Mouse (Mus musculus) intestine, embryonic 15.5 days (tissue): ENCODE measurements at regions not wholly inside any gene's neighbourhood (a gene's known extent, or its start where the extent isn't known, plus 50 kb on each side); places are given as distances from the start of the nearest gene placed in this dataset.
A peak's percentile ranks its signal among the peaks of the same experiment; 100 is the strongest.

Source experiments
- ATAC-seq: fragments of 200-750 bp; cut with Nextera tagmentation; 2 replicates; pipeline ENCODE4 v1.8.0; 2017; ENCODE audit warnings: moderate TSS enrichment, moderate library complexity
- H3K27ac ChIP-seq: fragments of 300-500 bp; sonication (generic); 2 replicates; pipeline ENCODE4 v1.5.1; 2015; ENCODE audit warnings: mild to moderate bottlenecking, inconsistent platforms
- H3K27me3 ChIP-seq: fragments of 300-500 bp; sonication (generic); replicated peaks from 2 replicates; pipeline ENCODE4 v1.6.1; 2015; ENCODE audit warnings: inconsistent platforms
- H3K36me3 ChIP-seq: fragments of 300-500 bp; sonication (generic); 2 replicates; pipeline ENCODE4 v1.6.1; 2015; ENCODE audit warnings: inconsistent platforms
- H3K4me1 ChIP-seq: fragments of 300-500 bp; sonication (generic); replicated peaks from 2 replicates; pipeline ENCODE4 v1.6.1; 2015; ENCODE audit warnings: inconsistent platforms
- H3K4me2 ChIP-seq: fragments of 300-500 bp; sonication (generic); replicated peaks from 2 replicates; pipeline ENCODE4 v1.6.1; 2015; ENCODE audit warnings: mild to moderate bottlenecking, inconsistent platforms
- H3K4me3 ChIP-seq: fragments of 300-500 bp; sonication (generic); replicated peaks from 2 replicates; pipeline ENCODE4 v1.5.1; 2015; ENCODE audit warnings: inconsistent platforms
- H3K9ac ChIP-seq: fragments of 300-500 bp; sonication (generic); 2 replicates; pipeline ENCODE4 v1.6.1; 2015; ENCODE audit warnings: inconsistent platforms
- H3K9me3 ChIP-seq: fragments of 300-500 bp; sonication (generic); 2 replicates; pipeline ENCODE4 v1.6.1; 2016; ENCODE audit warnings: inconsistent platforms
- WGBS: fragments of 180-500 bp; shearing (Covaris S2); methylation state at CpG from one replicate; pipeline ENCODE4 v1.1.7; 2015; 5-methylcytosine and 5-hydroxymethylcytosine counted together

DNA sequence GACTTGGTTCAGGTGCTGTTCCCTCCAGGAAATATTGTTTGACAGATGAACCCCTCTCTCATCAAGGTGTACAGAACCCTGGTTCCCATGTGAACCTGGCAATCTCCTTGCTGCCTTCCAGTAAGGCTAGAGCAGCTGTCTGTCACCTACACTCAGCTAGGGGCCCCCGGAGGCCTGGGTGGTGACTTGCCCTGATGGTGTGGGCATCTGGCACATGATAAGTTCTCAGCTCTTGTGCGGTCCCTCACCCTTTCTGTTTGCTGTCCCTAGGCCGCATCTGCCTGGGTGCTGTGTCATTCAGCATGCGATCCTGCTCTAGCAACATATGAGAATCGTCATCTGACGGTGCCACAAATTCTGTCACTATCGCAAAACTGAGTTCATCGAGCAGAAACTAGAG is 67.7 kb upstream of the Usp24 start:
- peak; percentile 79; the same call in 1 of the 2 replicates for ATAC-seq
- Histone ChIP-seq H3K9ac (no peak overlapping the region), H3K27me3 (no peaks in the 10 kb centered on the region)

DNA sequence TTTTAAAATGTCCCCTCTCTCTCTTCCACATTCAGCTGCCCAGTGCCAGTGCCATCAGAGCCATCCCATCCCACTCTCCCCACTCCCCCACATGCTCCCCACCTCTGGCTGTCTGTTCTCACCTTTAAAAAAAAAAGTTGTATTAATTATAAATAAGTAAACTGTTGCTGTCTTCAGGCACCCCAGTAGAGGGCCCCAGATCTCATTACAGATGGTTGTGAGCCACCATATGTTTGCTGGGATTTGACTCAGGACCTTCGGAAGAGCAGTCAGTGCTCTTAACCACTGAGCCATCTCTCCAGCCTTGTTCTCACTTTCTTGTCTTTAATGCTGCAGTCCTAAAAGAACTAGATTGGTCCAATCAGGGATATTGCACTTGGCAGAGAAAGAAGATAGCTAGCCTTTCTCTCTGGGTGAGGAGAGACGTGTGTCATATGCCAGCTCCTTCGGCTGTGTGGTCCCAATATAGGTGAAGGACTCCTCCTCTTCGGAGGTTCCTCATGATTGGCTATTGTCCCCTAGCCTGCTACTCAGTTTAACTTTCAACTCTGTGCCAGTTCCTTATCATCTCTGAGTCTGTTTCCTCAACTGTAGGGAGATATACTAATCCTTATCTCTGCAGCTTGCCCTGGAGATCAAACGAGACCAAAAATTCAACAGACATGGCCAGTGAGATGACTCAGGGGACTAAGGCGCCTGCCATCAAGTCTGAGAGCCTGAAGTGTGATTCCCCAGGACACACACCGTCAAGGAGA is 66.8 kb upstream of the Usp24 start:
- no peak overlapping the region for H3K9ac ChIP-seq
- no peaks in the 10 kb centered on the region for H3K36me3 ChIP-seq
- H3K9me3 ChIP-seq = no peaks in the 10 kb centered on the region
- H3K27ac ChIP-seq = no peak overlapping the region
- 62% methylated on average over 7 of the region's 7 CpGs for WGBS
- no peaks in the 10 kb centered on the region for H3K4me1 ChIP-seq
- peak; percentile 83 for ATAC-seq
- H3K27me3 ChIP-seq = no peaks in the 10 kb centered on the region
- H3K4me2 ChIP-seq = no peak overlapping the region
- H3K4me3 ChIP-seq = no peak overlapping the region

More for the DNA sequence above, 67.7 kb upstream of the Usp24 start:
- no peaks in the 10 kb centered on the region for H3K9me3 ChIP-seq
- no peaks in the 10 kb centered on the region for H3K4me1 ChIP-seq
- H3K4me2 ChIP-seq = no peak overlapping the region
- no peaks in the 10 kb centered on the region for H3K36me3 ChIP-seq
- H3K27ac ChIP-seq = no peak overlapping the region
- WGBS = 93% methylated on average over 8 of the region's 8 CpGs
- no peak overlapping the region for H3K4me3 ChIP-seq

DNA sequence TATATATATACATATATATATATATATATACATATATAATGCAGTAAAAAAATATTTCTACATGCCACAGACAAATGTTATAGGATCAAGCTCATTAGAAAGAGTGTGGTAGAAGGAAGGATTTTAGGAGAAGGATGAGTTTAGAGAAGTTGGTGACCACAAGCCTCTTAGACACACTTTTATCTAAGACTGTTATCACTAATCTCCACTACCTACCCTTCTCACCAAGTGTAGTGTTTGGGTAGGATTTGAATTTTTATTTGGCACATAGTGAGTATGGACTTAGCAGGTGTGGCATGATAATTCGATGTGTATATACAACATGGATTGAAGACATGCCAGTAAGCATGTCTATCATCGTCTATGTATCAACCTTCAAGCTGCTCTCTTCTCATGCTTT is 66.0 kb upstream of the Usp24 start:
- Histone ChIP-seq H3K27ac (no peak overlapping the region), H3K27me3 (no peaks in the 10 kb centered on the region), H3K9ac (no peak overlapping the region), H3K9me3 (no peaks in the 10 kb centered on the region), H3K36me3 (no peaks in the 10 kb centered on the region), H3K4me3 (no peak overlapping the region), H3K4me1 (no peaks in the 10 kb centered on the region), H3K4me2 (no peak overlapping the region)
- no peak for ATAC-seq
- 81% methylated on average over 2 of the region's 2 CpGs for WGBS

DNA sequence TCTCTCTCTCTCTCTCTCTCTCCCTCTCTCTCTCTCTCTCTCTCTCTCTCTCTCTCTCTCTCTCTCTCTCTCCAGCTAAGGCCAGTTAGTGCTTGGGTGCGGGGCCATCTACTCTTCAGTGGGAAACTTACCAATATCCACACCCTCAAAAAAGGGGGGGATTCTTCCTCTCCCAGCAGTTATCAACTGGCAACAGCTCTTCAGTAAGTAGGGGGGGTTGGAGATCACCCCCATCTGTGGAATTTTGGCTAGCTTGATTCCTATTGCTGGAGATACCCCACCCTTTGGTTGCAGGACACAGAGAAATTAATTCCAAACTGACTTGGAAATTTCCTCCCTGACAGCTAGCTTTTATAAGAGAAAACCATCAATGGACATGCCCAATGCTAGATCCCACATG is 64.6 kb upstream of the Usp24 start:
- no peaks in the 10 kb centered on the region for H3K27me3 ChIP-seq
- no peaks in the 10 kb centered on the region for H3K9me3 ChIP-seq
- no peak for ATAC-seq
- H3K36me3 ChIP-seq = no peaks in the 10 kb centered on the region
- H3K4me3 ChIP-seq = no peak overlapping the region
- H3K27ac ChIP-seq = no peak overlapping the region
- 70% methylated on average over 1 of the region's 1 CpGs for WGBS
- H3K9ac ChIP-seq = no peak overlapping the region
- H3K4me1 ChIP-seq = 0 out of 2 replicates have a peak, but pooled peaks cover 5% of the 10 kb centered on the region
- no peak overlapping the region for H3K4me2 ChIP-seq

DNA sequence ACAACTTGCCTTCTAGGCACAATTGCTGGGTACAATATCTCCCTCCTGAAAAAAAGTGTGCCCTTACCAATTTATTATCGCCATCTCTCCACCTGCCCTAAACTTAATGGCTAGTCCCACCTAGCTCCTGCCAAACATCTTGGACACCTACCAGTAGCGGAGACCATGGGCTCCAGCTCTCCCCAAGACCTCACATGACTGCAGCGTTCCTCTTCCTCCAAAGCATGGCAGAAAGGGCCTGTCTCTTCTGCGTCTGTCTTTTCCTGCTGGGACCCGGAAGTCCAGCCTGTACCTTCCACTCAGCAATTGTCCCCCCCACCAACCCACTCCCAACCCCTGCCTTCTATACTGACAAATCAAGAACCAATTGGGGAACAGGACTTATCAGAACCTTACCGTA is 63.1 kb upstream of the Usp24 start:
- Histone ChIP-seq H3K4me1 (0 out of 2 replicates have a peak, but pooled peaks cover 6% of the 10 kb centered on the region), H3K9me3 (no peaks in the 10 kb centered on the region), H3K27ac (no peak overlapping the region), H3K4me2 (no peak overlapping the region), H3K36me3 (no peaks in the 10 kb centered on the region), H3K9ac (no peak overlapping the region), H3K4me3 (no peak overlapping the region), H3K27me3 (no peaks in the 10 kb centered on the region)
- 93% methylated on average over 6 of the region's 6 CpGs for WGBS
- ATAC-seq = no peak

DNA sequence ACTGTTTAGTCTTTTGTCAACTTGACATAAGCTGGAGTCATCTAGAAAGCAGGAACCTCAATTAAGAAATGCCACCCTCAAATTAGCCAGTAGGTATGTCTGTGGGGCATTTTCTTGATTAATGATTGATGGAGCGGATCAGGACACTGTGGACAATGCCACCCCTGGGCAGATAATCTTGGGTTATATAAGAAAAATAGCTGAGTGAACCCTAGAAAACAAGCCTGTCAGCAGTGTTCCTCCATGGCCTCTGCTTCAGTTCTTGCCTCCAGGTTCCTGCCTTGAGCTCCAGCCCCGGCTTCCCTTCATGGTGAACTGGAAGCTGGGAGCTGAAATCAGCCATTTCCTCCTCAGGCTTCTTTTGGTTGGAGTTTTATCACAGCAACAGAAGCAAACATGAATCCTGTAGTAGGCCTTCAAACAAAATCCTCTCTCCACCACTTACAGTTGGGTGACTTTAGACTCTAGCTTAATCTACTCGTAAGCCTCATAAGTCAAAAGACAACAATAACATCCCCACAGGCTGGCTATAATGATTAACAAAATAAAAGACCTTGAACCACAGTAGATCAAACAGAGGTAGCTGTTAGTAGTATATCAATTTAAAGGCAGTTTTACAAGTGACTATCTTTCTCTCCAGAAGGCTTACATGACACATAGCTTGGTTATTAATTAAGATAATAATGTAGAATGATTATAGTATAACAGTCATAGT is 61.1 kb upstream of the Usp24 start:
- H3K4me1 ChIP-seq = 0 out of 2 replicates have a peak, but pooled peaks cover 6% of the 10 kb centered on the region
- no peak overlapping the region for H3K27ac ChIP-seq
- no peak; the same call in 1 of the 2 replicates for ATAC-seq
- no peaks in the 10 kb centered on the region for H3K27me3 ChIP-seq
- H3K4me3 ChIP-seq = no peak overlapping the region
- no peak overlapping the region for H3K4me2 ChIP-seq
- no peaks in the 10 kb centered on the region for H3K9me3 ChIP-seq
- H3K36me3 ChIP-seq = no peaks in the 10 kb centered on the region
- no peak overlapping the region for H3K9ac ChIP-seq
- WGBS = 72% methylated on average over 3 of the region's 3 CpGs

DNA sequence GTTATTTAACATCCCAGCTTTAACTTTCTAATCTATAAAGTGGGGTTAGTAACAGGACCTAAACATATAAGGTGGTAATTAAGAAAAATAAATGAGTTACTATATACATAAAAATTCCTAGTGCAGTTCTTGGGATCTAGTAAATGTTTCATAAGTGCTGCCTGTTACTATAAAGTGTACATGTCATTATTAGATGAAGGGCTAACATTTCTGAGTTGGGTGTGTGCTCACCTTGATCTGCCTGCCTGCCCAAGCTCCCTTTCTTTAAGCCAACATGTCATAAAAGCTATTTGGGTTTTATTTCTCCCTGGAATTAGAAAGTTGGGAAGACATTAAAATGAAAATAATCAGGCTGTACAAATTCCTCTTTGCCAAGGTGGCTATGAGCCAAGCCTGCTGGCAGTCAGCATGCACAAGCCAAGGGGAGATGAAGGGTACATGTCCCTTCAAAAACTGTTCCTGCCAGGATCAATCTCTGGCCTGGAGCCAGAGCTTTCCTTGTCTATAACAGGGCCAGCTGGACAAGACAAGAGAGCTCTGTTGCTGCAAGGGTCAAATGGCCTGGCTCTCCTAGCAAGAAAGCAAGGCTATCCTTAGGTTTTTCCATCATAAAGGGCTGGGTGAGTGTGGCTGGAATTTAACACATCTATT is 59.9 kb upstream of the Usp24 start:
- no peaks in the 10 kb centered on the region for H3K9me3 ChIP-seq
- H3K4me2 ChIP-seq = no peak overlapping the region
- no peak overlapping the region for H3K4me3 ChIP-seq
- H3K27ac ChIP-seq = no peak overlapping the region
- no peaks in the 10 kb centered on the region for H3K36me3 ChIP-seq
- no peak for ATAC-seq
- no peak overlapping the region for H3K9ac ChIP-seq
- 0 out of 2 replicates have a peak, but pooled peaks cover 6% of the 10 kb centered on the region for H3K4me1 ChIP-seq
- no peaks in the 10 kb centered on the region for H3K27me3 ChIP-seq

DNA sequence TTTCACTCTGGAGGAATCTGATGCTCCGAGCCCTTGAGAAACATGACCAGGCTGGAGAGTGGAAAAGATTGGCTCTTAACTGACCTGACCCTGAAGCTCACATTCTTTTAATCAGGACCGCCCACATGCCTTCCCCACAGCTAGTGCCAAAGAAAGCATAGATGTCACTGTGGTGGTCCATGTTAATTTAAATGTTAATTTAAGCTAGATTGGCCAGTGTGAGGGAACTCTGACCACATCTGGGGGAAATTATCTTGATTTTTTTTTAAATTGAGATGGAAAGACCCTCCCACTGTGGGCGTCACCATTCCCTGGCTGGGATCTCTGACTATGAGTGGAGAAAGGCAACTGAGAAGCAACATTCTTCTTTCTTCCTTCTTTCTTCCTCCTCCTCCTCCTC is 54.6 kb upstream of the Usp24 start:
- Histone ChIP-seq H3K4me3 (no peak overlapping the region), H3K27me3 (no peaks in the 10 kb centered on the region), H3K9ac (no peak overlapping the region), H3K4me2 (no peak overlapping the region), H3K27ac (no peak overlapping the region), H3K4me1 (0 out of 2 replicates have a peak, but pooled peaks cover 2% of the 10 kb centered on the region), H3K9me3 (no peaks in the 10 kb centered on the region), H3K36me3 (no peaks in the 10 kb centered on the region)
- no peak for ATAC-seq
- 85% methylated on average over 3 of the region's 3 CpGs for WGBS

DNA sequence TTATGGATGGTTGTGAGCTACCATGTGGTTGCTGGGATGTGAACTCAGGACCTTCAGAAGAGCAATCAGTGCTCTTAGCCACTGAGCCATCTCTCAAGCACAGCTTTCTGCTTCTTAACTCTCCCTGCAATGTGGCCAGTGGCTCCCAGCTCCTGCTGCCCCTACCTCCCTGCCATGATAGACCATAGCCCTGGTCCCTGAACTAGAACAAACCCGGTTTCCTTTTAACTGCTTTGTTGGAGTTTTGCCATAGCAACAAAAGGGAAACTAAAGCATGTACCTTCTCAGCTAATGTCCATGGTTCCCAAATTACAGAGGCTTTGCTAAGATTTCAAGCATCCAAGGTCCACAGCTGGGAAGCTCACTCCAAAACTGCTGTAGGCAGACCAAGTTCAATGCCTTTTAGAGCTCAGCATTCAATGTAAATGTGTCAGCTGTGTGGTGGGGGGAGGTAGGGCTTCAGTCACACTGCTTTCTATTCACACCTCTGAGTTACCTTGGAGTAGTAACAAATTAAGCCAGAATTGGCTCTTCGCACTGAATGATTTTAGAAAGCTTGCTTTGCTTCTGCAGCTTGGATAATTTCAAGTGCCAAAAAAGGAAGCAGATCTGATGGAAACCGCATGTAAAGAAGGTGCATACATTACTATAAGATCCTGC is 54.0 kb upstream of the Usp24 start:
- H3K4me1 ChIP-seq = no peaks in the 10 kb centered on the region

DNA sequence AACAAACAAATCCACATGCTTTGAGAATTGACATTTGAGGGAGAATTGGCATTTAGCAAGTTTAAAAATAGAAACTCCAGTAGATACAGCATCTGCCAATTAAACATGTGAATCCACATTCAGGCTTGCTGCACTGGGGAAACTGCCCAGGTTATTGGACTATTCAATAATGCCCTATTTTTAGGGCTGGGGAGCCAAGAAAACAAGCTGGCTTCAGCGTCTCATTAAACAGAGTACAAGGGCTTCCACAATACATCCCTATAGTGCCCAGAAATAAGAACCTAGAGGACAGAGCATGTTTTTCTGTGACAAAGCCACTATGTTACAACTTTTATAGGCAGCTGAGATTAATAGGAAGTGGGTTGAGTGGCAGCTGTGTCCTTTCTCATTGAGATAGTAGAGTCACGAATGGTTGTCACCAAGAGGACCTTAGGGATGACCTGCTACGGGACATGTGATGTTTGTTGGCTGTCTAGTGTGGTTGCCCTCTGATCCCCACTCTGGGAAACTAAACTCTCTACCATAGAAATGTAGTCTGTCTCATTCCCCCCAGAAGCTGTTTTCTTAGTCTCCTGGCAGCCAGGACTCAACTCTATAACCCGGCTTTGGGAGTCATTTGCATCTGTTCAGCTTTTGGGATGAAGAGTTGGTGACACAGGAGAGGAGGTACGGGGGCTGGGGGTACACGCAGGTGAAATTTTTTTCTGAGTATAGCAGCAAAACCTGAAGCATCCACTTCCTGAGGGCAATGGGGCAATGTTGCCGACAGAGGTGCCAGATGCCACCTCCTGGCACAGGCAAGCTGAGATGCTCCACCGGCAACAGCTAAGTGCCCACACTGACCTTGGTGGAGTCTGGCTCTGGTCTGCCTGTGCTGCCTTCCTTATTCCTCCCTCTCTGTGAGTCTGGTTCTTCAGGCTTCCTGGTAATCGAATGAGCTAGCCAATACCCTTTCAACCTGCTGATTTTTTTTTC is 53.0 kb upstream of the Usp24 start:
- Histone ChIP-seq H3K36me3 (no peaks in the 10 kb centered on the region), H3K4me3 (no peak overlapping the region), H3K27ac (no peak overlapping the region), H3K4me2 (no peak overlapping the region), H3K4me1 (no peaks in the 10 kb centered on the region), H3K9ac (no peak overlapping the region), H3K9me3 (no peaks in the 10 kb centered on the region), H3K27me3 (no peaks in the 10 kb centered on the region)
- 85% methylated on average over 9 of the region's 9 CpGs for WGBS
- ATAC-seq = no peak

More for the DNA sequence above, 54.0 kb upstream of the Usp24 start:
- Histone ChIP-seq H3K36me3 (no peaks in the 10 kb centered on the region), H3K27me3 (no peaks in the 10 kb centered on the region), H3K4me3 (no peak overlapping the region), H3K4me2 (no peak overlapping the region), H3K9me3 (no peaks in the 10 kb centered on the region), H3K9ac (no peak overlapping the region), H3K27ac (no peak overlapping the region)
- no peak for ATAC-seq
- WGBS = 70% methylated on average over 3 of the region's 3 CpGs
